Mouse (Mus musculus) G1E (cell line): ENCODE results near the gene Creld1. TPM values are rescaled to one million over a fixed set of nuclear protein-coding genes. Genes with fewer than 3 reads are reported as not detected.

Experiments used
- ATAC-seq: 2 replicates; pipeline ENCODE4 v1.8.0; 2016; ENCODE audit warnings: mild to moderate bottlenecking; ENCODE audit not compliant: insufficient number of reproducible peaks, poor library complexity, low FRiP score, severe bottlenecking; ENCODE audit errors: extremely low read depth
- DNase-seq: peaks from one replicate; pipeline ENCODE4 v3.0.0; 2012; ENCODE audit warnings: low spot score
- H3K27me3 ChIP-seq: 2 replicates; pipeline ENCODE4 v1.6.1; 2012; ENCODE audit warnings: mild to moderate bottlenecking, low read length, inconsistent platforms; ENCODE audit not compliant: insufficient read depth
- H3K36me3 ChIP-seq: replicated peaks from 2 replicates; pipeline ENCODE3; 2012; ENCODE audit warnings: mild to moderate bottlenecking, inconsistent platforms
- H3K4me1 ChIP-seq: 2 replicates; pipeline ENCODE4 v1.6.1; 2012; ENCODE audit warnings: low read depth, low read length, inconsistent platforms, mixed read lengths; ENCODE audit not compliant: insufficient read depth
- H3K4me3 ChIP-seq: 2 replicates; pipeline ENCODE4 v1.5.1; 2012; ENCODE audit warnings: low read depth, mild to moderate bottlenecking, inconsistent platforms, low read length, moderate library complexity, mixed read lengths
- H3K9me3 ChIP-seq: replicated peaks from 2 replicates; pipeline ENCODE4 v1.6.1; 2012; ENCODE audit warnings: inconsistent platforms
- CTCF ChIP-seq: IDR thresholded peaks from 2 replicates; pipeline ENCODE4 v1.5.1; 2012; ENCODE audit warnings: low read depth, low read length, inconsistent platforms, mixed read lengths
- GATA1 ChIP-seq: IDR thresholded peaks from 2 replicates; pipeline ENCODE4 v1.6.1; 2012; ENCODE audit warnings: borderline replicate concordance, low read length, inconsistent platforms, mixed read lengths
- GATA2 ChIP-seq: IDR thresholded peaks from 2 replicates; pipeline ENCODE4 v1.6.1; 2012; ENCODE audit warnings: low read depth, low read length, inconsistent platforms, borderline replicate concordance
- POLR2AphosphoS5 ChIP-seq: IDR thresholded peaks from 2 replicates; pipeline ENCODE4 v1.6.1; 2012; ENCODE audit warnings: low read depth, low read length, inconsistent platforms; ENCODE audit not compliant: insufficient replicate concordance
- TAL1 ChIP-seq: conservative IDR thresholded peaks from 2 replicates; pipeline ENCODE4 v1.6.1; 2012; ENCODE audit warnings: low read depth, low read length, inconsistent platforms, mixed read lengths
- polyA plus RNA-seq: library from polyadenylated mRNA; stranded (reverse); fragments of >175 nt; gene quantifications from 2 replicates; pipeline ENCODE4 v1.2.3, GENCODE M21; 2012
- total RNA-seq, 2 experiments: library from RNA; stranded (forward) in 1 of 2; stranded (reverse) in 1 of 2; fragments of 200-1000 nt in 1 of 2; fragments of >200 nt in 1 of 2; fragmentation: Nextera tagmentation in 1 of 2; gene quantifications; 2 replicates each; pipeline ENCODE4 v1.2.3; 2014 to 2017

The Creld1 gene
- total and polyA plus RNA-seq, 3 experiments = 5.8 to 19.8 (median 8.5) TPM

DNA sequence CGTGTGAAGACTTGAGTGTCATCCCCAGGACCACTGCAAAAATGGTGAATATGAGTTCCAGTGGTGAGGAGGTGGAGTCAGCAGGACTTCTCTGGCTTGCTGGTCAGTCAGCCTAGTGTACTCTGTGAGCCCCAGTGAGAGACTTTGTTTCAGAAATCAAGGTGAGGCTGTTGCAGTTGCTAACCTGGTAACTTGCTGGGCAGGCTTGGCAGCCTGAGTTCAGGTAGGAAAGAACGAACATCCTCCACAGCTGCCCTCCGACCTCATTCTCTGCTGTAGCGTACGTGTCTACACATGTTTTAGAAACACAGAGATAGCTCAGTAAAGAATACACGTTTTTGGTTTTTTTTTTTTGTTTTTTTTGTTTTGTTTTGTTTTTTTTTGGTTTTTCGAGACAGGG, 51.8 kb downstream of the Creld1 start:
- Histone ChIP-seq H3K27me3 (no peaks in the 10 kb centered on the region), H3K9me3 (no peaks in the 10 kb centered on the region), H3K4me1 (peaks cover 21% of the 10 kb centered on the region), H3K4me3 (no peak overlapping the region), H3K36me3 (peaks cover 60% of the 10 kb centered on the region)
- TF ChIP-seq GATA2 (no peak), TAL1 (no peak), GATA1 (no peak), CTCF (no peak), POLR2AphosphoS5 (no peak)
- DNase-seq (no peak), ATAC-seq (no peak)

DNA sequence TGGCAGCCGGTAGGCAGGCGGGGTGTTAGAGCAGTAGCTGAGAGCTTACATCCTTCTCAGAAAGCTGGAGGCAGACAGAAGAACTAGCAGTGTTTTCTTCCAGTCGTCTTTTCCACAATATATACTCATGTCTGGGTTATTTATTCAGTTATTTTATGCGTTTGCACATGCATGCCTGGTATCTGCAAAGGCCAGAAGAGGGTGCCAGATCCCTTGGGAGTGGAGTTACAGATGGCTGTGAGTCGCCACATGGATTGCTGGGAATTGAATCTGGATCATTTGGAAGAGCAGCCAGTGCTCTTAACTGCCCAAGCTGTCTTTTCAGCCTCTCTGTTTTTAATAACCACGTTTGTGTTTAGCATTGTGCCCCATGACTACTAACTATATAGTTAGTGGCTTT, 58.5 kb downstream of the Creld1 start:
- no peak overlapping the region for H3K4me3 ChIP-seq
- DNase-seq (no peak), ATAC-seq (no peak)
- TF ChIP-seq TAL1 (no peak), GATA2 (no peak), GATA1 (no peak), CTCF (no peak)
- H3K36me3 ChIP-seq = peaks cover 83% of the 10 kb centered on the region
- no peaks in the 10 kb centered on the region for H3K27me3 ChIP-seq
- no peaks in the 10 kb centered on the region for H3K4me1 ChIP-seq
- no peaks in the 10 kb centered on the region for H3K9me3 ChIP-seq

Other genes starting within 250 kb of the Creld1 start
Only the 20 nearest of the 22 such genes appear.
- 0.24 TPM in 1 of 2 replicates, not detected in the other for gene Cpne9, start 201.0 kb upstream of the Creld1 start, total RNA-seq (2014; fragmentation: Nextera tagmentation)
- gene Cpne9, start 201.0 kb upstream of the Creld1 start, total RNA-seq (2017) = 0.11 TPM in 1 of 2 replicates, not detected in the other
- gene Cpne9, start 201.0 kb upstream of the Creld1 start, polyA plus RNA-seq = 0.04 TPM in 1 of 2 replicates, not detected in the other
- 46.5 and 56.0 TPM in 2 replicates for gene Brpf1, start 176.2 kb upstream of the Creld1 start, total RNA-seq (2014; fragmentation: Nextera tagmentation)
- gene Brpf1, start 176.2 kb upstream of the Creld1 start, total RNA-seq (2017) = 26.5 and 26.9 TPM in 2 replicates
- gene Brpf1, start 176.2 kb upstream of the Creld1 start, polyA plus RNA-seq = 37.9 and 40.6 TPM in 2 replicates
- 30.4 and 56.3 TPM in 2 replicates for gene Ogg1, start 156.3 kb upstream of the Creld1 start, total RNA-seq (2014; fragmentation: Nextera tagmentation)
- gene Ogg1, start 156.3 kb upstream of the Creld1 start, total RNA-seq (2017) = 10.9 and 11.5 TPM in 2 replicates
- gene Ogg1, start 156.3 kb upstream of the Creld1 start, polyA plus RNA-seq = 10.4 and 11.3 TPM in 2 replicates
- gene Camk1, start 139.3 kb upstream of the Creld1 start, total RNA-seq (2014; fragmentation: Nextera tagmentation) = 0.98 TPM in 1 of 2 replicates, not detected in the other
- 0.82 and 1.2 TPM in 2 replicates for gene Camk1, start 139.3 kb upstream of the Creld1 start, total RNA-seq (2017)
- gene Camk1, start 139.3 kb upstream of the Creld1 start, polyA plus RNA-seq = 0.07 and 0.10 TPM in 2 replicates
- 33.2 and 35.2 TPM in 2 replicates for gene Tada3, start 105.4 kb upstream of the Creld1 start, total RNA-seq (2014; fragmentation: Nextera tagmentation)
- gene Tada3, start 105.4 kb upstream of the Creld1 start, total RNA-seq (2017) = 15.7 and 18.2 TPM in 2 replicates
- 65.3 and 88.5 TPM in 2 replicates for gene Tada3, start 105.4 kb upstream of the Creld1 start, polyA plus RNA-seq
- 69.7 and 96.4 TPM in 2 replicates for gene Arpc4, start 105.2 kb upstream of the Creld1 start, total RNA-seq (2014; fragmentation: Nextera tagmentation)
- 263 and 271 TPM in 2 replicates for gene Arpc4, start 105.2 kb upstream of the Creld1 start, total RNA-seq (2017)
- 247 and 264 TPM in 2 replicates for gene Arpc4, start 105.2 kb upstream of the Creld1 start, polyA plus RNA-seq
- gene Ttll3, start 94.0 kb upstream of the Creld1 start, total RNA-seq (2014; fragmentation: Nextera tagmentation) = 43.3 and 47.6 TPM in 2 replicates
- 20.5 and 22.7 TPM in 2 replicates for gene Ttll3, start 94.0 kb upstream of the Creld1 start, total RNA-seq (2017)
- gene Ttll3, start 94.0 kb upstream of the Creld1 start, polyA plus RNA-seq = 10.2 and 15.1 TPM in 2 replicates
- 8.7 and 20.2 TPM in 2 replicates for gene Rpusd3, start 64.0 kb upstream of the Creld1 start, total RNA-seq (2014; fragmentation: Nextera tagmentation)
- 7.7 and 8.5 TPM in 2 replicates for gene Rpusd3, start 64.0 kb upstream of the Creld1 start, total RNA-seq (2017)
- gene Rpusd3, start 64.0 kb upstream of the Creld1 start, polyA plus RNA-seq = 113 TPM in 2 replicates
- not detected in 2 replicates for gene Cidec, start 47.5 kb upstream of the Creld1 start, total RNA-seq (2014; fragmentation: Nextera tagmentation)
- 0.06 and 0.27 TPM in 2 replicates for gene Cidec, start 47.5 kb upstream of the Creld1 start, total RNA-seq (2017)
- not detected in 2 replicates for gene Cidec, start 47.5 kb upstream of the Creld1 start, polyA plus RNA-seq
- 19.4 and 21.7 TPM in 2 replicates for gene Jagn1, start 40.7 kb upstream of the Creld1 start, total RNA-seq (2014; fragmentation: Nextera tagmentation)
- gene Jagn1, start 40.7 kb upstream of the Creld1 start, total RNA-seq (2017) = 12.9 and 14.0 TPM in 2 replicates
- gene Jagn1, start 40.7 kb upstream of the Creld1 start, polyA plus RNA-seq = 5.6 and 6.3 TPM in 2 replicates
- not detected in 2 replicates for gene Il17re, start 24.8 kb upstream of the Creld1 start, total RNA-seq (2014; fragmentation: Nextera tagmentation)
- gene Il17re, start 24.8 kb upstream of the Creld1 start, total RNA-seq (2017) = 0.17 and 0.22 TPM in 2 replicates
- not detected in 2 replicates for gene Il17re, start 24.8 kb upstream of the Creld1 start, polyA plus RNA-seq
- gene Il17rc, start 11.9 kb upstream of the Creld1 start, total RNA-seq (2014; fragmentation: Nextera tagmentation) = not detected in 2 replicates
- not detected in 2 replicates for gene Il17rc, start 11.9 kb upstream of the Creld1 start, total RNA-seq (2017)
- gene Il17rc, start 11.9 kb upstream of the Creld1 start, polyA plus RNA-seq = 0.07 and 0.17 TPM in 2 replicates
- gene Prrt3, start 18.6 kb downstream of the Creld1 start, total RNA-seq (2014; fragmentation: Nextera tagmentation) = not detected in 2 replicates
- under 0.01 and 0.12 TPM in 2 replicates for gene Prrt3, start 18.6 kb downstream of the Creld1 start, total RNA-seq (2017)
- gene Prrt3, start 18.6 kb downstream of the Creld1 start, polyA plus RNA-seq = not detected in 2 replicates
- gene Emc3, start 48.4 kb downstream of the Creld1 start, total RNA-seq (2014; fragmentation: Nextera tagmentation) = 54.4 and 56.1 TPM in 2 replicates
- 34.8 and 37.1 TPM in 2 replicates for gene Emc3, start 48.4 kb downstream of the Creld1 start, total RNA-seq (2017)
- gene Emc3, start 48.4 kb downstream of the Creld1 start, polyA plus RNA-seq = 18.8 and 22.9 TPM in 2 replicates
- gene Fancd2, start 48.4 kb downstream of the Creld1 start, total RNA-seq (2014; fragmentation: Nextera tagmentation) = 47.2 and 83.5 TPM in 2 replicates
- 32.9 and 41.1 TPM in 2 replicates for gene Fancd2, start 48.4 kb downstream of the Creld1 start, total RNA-seq (2017)
- gene Fancd2, start 48.4 kb downstream of the Creld1 start, polyA plus RNA-seq = 2.2 TPM in 2 replicates
- gene Fancd2os, start 117.4 kb downstream of the Creld1 start, total RNA-seq (2014; fragmentation: Nextera tagmentation) = not detected in 2 replicates
- 0.16 TPM in 1 of 2 replicates, not detected in the other for gene Fancd2os, start 117.4 kb downstream of the Creld1 start, total RNA-seq (2017)
- not detected in 2 replicates for gene Fancd2os, start 117.4 kb downstream of the Creld1 start, polyA plus RNA-seq
- 186 and 193 TPM in 2 replicates for gene Brk1, start 121.5 kb downstream of the Creld1 start, total RNA-seq (2014; fragmentation: Nextera tagmentation)
- 167 and 180 TPM in 2 replicates for gene Brk1, start 121.5 kb downstream of the Creld1 start, total RNA-seq (2017)
- gene Brk1, start 121.5 kb downstream of the Creld1 start, polyA plus RNA-seq = 29.2 and 42.6 TPM in 2 replicates
- 9.0 and 12.5 TPM in 2 replicates for gene Vhl, start 140.7 kb downstream of the Creld1 start, total RNA-seq (2014; fragmentation: Nextera tagmentation)
- 25.4 and 26.1 TPM in 2 replicates for gene Vhl, start 140.7 kb downstream of the Creld1 start, total RNA-seq (2017)
- 6.4 and 7.9 TPM in 2 replicates for gene Vhl, start 140.7 kb downstream of the Creld1 start, polyA plus RNA-seq
- 7.4 and 21.2 TPM in 2 replicates for gene Irak2, start 155.2 kb downstream of the Creld1 start, total RNA-seq (2014; fragmentation: Nextera tagmentation)
- 10.9 and 11.7 TPM in 2 replicates for gene Irak2, start 155.2 kb downstream of the Creld1 start, total RNA-seq (2017)
- gene Irak2, start 155.2 kb downstream of the Creld1 start, polyA plus RNA-seq = 10.2 and 13.7 TPM in 2 replicates
- 20.9 and 26.3 TPM in 2 replicates for gene Tatdn2, start 213.8 kb downstream of the Creld1 start, total RNA-seq (2014; fragmentation: Nextera tagmentation)
- gene Tatdn2, start 213.8 kb downstream of the Creld1 start, total RNA-seq (2017) = 72.0 and 81.3 TPM in 2 replicates
- gene Tatdn2, start 213.8 kb downstream of the Creld1 start, polyA plus RNA-seq = 33.1 and 34.5 TPM in 2 replicates